Mouse (Mus musculus): ENCODE results near the gene Fyb2.

DNA sequence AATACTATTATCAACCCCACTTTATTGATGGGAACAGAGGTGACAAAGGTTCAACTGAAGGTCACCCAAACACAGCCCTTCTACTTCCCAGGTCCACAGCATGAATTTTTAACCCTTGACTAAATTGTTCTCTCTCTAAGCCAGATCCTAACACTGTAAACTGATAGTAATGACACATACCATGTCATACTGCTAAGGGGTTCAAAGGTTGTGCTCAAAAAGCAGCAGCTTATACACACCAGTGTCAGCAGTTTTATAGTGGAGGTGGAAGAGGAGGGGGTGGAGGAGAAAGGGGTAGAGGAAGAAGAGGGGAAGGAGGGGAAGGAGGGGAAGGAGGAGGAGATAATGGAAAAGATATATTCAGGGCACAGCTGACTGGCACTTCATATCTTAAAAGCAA lies 20.4 kb downstream of the Fyb2 start:
- TF ChIP-seq CTCF (IDR thresholded peaks at IDR 0.05 in 2 of 3, conservative IDR thresholded peaks at IDR 0.05 in 1 of 3; ENCODE audit: control insufficient read depth in 1 of 3, insufficient read depth in 1 of 3, low read depth in 2 of 3, low read length in 3 of 3, poor library complexity in 1 of 3, severe bottlenecking in 1 of 3) (no peak), MAZ (IDR thresholded peaks at IDR 0.05; ENCODE audit: low read depth, low read length) (no peak)
